Mouse (Mus musculus): ENCODE results near the gene Ano1. TPM values are rescaled to one million over a fixed set of nuclear protein-coding genes. Genes with fewer than 3 reads are reported as not detected.
A peak's percentile ranks its signal among the peaks of the same experiment; 100 is the strongest.

Ano1 gene
- polyA plus RNA-seq, 1 experiment from 2014 or later = 7.3 TPM

- Histone ChIP-seq H3K36me3 (ENCODE audit: control insufficient read depth, insufficient read depth, low read length) (no peaks in the 10 kb centered on the region), H3K4me1 (ENCODE audit: control insufficient read depth in 2 of 2, insufficient read depth in 2 of 2, low read length in 2 of 2) (peaks cover 0 to 7% of the 10 kb centered on the region in 2 experiments; a peak in 3 of 4 replicates), H3K27ac (replicated peaks in 1 of 2; ENCODE audit: control insufficient read depth in 1 of 2, insufficient read depth in 1 of 2, low read depth in 2 of 2, low read length in 2 of 2) (no peak overlapping the region), H3K4me2 (ENCODE audit: low read length) (no peak overlapping the region), H3K27me3 (ENCODE audit: control insufficient read depth, insufficient read depth, low read length) (no peaks in the 10 kb centered on the region; the same call in 1 of the 2 replicates), H3K9me3 (ENCODE audit: control insufficient read depth, low read length) (no peaks in the 10 kb centered on the region), H3K9ac (ENCODE audit: low read length) (no peak overlapping the region), H3K4me3 (ENCODE audit: control insufficient read depth in 1 of 2, insufficient read depth in 1 of 2, low read depth in 1 of 2, low read length in 2 of 2) (no peak overlapping the region)
- ATAC-seq (ENCODE audit: insufficient number of reproducible peaks, insufficient read depth, low FRiP score, low read depth) = no peak
- 52% methylated on average over 9 of the region's 9 CpGs for WGBS
These were observed 188.2 kb downstream of the Ano1 start for GRCm38 (mm10) chr7:144563456-144564155.

- peaks cover 0 to 7% of the 10 kb centered on the region in 2 experiments; a peak in 3 of 4 replicates for H3K4me1 ChIP-seq (ENCODE audit: control insufficient read depth in 2 of 2, insufficient read depth in 2 of 2, low read length in 2 of 2)
- H3K4me2 ChIP-seq (ENCODE audit: low read length) = no peak overlapping the region
- H3K9me3 ChIP-seq (ENCODE audit: control insufficient read depth, low read length) = no peaks in the 10 kb centered on the region
- H3K27me3 ChIP-seq (ENCODE audit: control insufficient read depth, insufficient read depth, low read length) = no peaks in the 10 kb centered on the region; the same call in 1 of the 2 replicates
- H3K36me3 ChIP-seq (ENCODE audit: control insufficient read depth, insufficient read depth, low read length) = no peaks in the 10 kb centered on the region
- no peak overlapping the region; the same call in 1 of the 2 replicates for H3K9ac ChIP-seq (ENCODE audit: low read length)
- WGBS = 27% methylated on average over 3 of the region's 3 CpGs
- no peak overlapping the region for H3K27ac ChIP-seq (replicated peaks in 1 of 2; ENCODE audit: control insufficient read depth in 1 of 2, insufficient read depth in 1 of 2, low read depth in 2 of 2, low read length in 2 of 2)
- H3K4me3 ChIP-seq (ENCODE audit: control insufficient read depth in 1 of 2, insufficient read depth in 1 of 2, low read depth in 1 of 2, low read length in 2 of 2) = no peak overlapping the region
- ATAC-seq (ENCODE audit: insufficient number of reproducible peaks, insufficient read depth, low FRiP score, low read depth) = no peak
These were observed 189.8 kb downstream of the Ano1 start for GRCm38 (mm10) chr7:144562016-144562415.

GRCm38 (mm10) chr7:144560594-144560993, 191.2 kb downstream of the Ano1 start:
- Histone ChIP-seq H3K27ac (replicated peaks in 1 of 2; ENCODE audit: control insufficient read depth in 1 of 2, insufficient read depth in 1 of 2, low read depth in 2 of 2, low read length in 2 of 2) (no peak overlapping the region), H3K4me3 (ENCODE audit: control insufficient read depth in 1 of 2, insufficient read depth in 1 of 2, low read depth in 1 of 2, low read length in 2 of 2) (no peak overlapping the region), H3K36me3 (ENCODE audit: control insufficient read depth, insufficient read depth, low read length) (no peaks in the 10 kb centered on the region), H3K4me1 (ENCODE audit: control insufficient read depth in 2 of 2, insufficient read depth in 2 of 2, low read length in 2 of 2) (peaks cover 0 to 7% of the 10 kb centered on the region in 2 experiments; a peak in 3 of 4 replicates), H3K4me2 (ENCODE audit: low read length) (no peak overlapping the region), H3K9me3 (ENCODE audit: control insufficient read depth, low read length) (no peaks in the 10 kb centered on the region), H3K9ac (ENCODE audit: low read length) (no peak overlapping the region), H3K27me3 (ENCODE audit: control insufficient read depth, insufficient read depth, low read length) (no peaks in the 10 kb centered on the region; the same call in 1 of the 2 replicates)
- no peak for ATAC-seq (ENCODE audit: insufficient number of reproducible peaks, insufficient read depth, low FRiP score, low read depth)
- WGBS = 73% methylated on average over 4 of the region's 4 CpGs

- Histone ChIP-seq H3K4me1 (ENCODE audit: control insufficient read depth in 2 of 2, insufficient read depth in 2 of 2, low read length in 2 of 2) (peaks cover 3 to 6% of the 10 kb centered on the region in 2 experiments), H3K4me3 (ENCODE audit: control insufficient read depth in 1 of 2, insufficient read depth in 1 of 2, low read depth in 1 of 2, low read length in 2 of 2) (no peak overlapping the region), H3K4me2 (ENCODE audit: low read length) (no peak overlapping the region), H3K27ac (replicated peaks in 1 of 2; ENCODE audit: control insufficient read depth in 1 of 2, insufficient read depth in 1 of 2, low read depth in 2 of 2, low read length in 2 of 2) (no peak overlapping the region), H3K9me3 (ENCODE audit: control insufficient read depth, low read length) (no peaks in the 10 kb centered on the region), H3K9ac (ENCODE audit: low read length) (no peak overlapping the region), H3K27me3 (ENCODE audit: control insufficient read depth, insufficient read depth, low read length) (no peaks in the 10 kb centered on the region; the same call in 1 of the 2 replicates), H3K36me3 (ENCODE audit: control insufficient read depth, insufficient read depth, low read length) (no peaks in the 10 kb centered on the region)
- 50% methylated on average over 6 of the region's 6 CpGs for WGBS
- no peak for ATAC-seq (ENCODE audit: insufficient number of reproducible peaks, insufficient read depth, low FRiP score, low read depth)
These were observed 193.2 kb downstream of the Ano1 start for GRCm38 (mm10) chr7:144558552-144558951.

GRCm38 (mm10) chr7:144554123-144554472, 197.7 kb downstream of the Ano1 start:
- Histone ChIP-seq H3K27me3 (ENCODE audit: control insufficient read depth, insufficient read depth, low read length) (no peaks in the 10 kb centered on the region), H3K4me3 (ENCODE audit: control insufficient read depth in 1 of 2, insufficient read depth in 1 of 2, low read depth in 1 of 2, low read length in 2 of 2) (peak overlapping the region; percentile 88 to 95), H3K4me2 (ENCODE audit: low read length) (peak overlapping the region; percentile 85), H3K4me1 (ENCODE audit: control insufficient read depth in 2 of 2, insufficient read depth in 2 of 2, low read length in 2 of 2) (peaks cover 9 to 22% of the 10 kb centered on the region in 2 experiments), H3K27ac (replicated peaks in 1 of 2; ENCODE audit: control insufficient read depth in 1 of 2, insufficient read depth in 1 of 2, low read depth in 2 of 2, low read length in 2 of 2) (0 out of 4 replicates have a peak overlapping the region, but pooled peaks of 1 of the 2 experiments have one; percentile 65), H3K36me3 (ENCODE audit: control insufficient read depth, insufficient read depth, low read length) (peaks cover 32% of the 10 kb centered on the region), H3K9ac (ENCODE audit: low read length) (peak overlapping the region; percentile 98), H3K9me3 (ENCODE audit: control insufficient read depth, low read length) (no peaks in the 10 kb centered on the region)
- ATAC-seq (ENCODE audit: insufficient number of reproducible peaks, insufficient read depth, low FRiP score, low read depth) = 0 out of 2 replicates have a peak, but pooled peaks have one; percentile 2
- 26% methylated on average over 8 of the region's 8 CpGs for WGBS

- H3K9me3 ChIP-seq (ENCODE audit: control insufficient read depth, low read length) = no peaks in the 10 kb centered on the region
- H3K4me1 ChIP-seq (ENCODE audit: control insufficient read depth in 2 of 2, insufficient read depth in 2 of 2, low read length in 2 of 2) = peaks cover 9 to 22% of the 10 kb centered on the region in 2 experiments
- H3K4me3 ChIP-seq (ENCODE audit: control insufficient read depth in 1 of 2, insufficient read depth in 1 of 2, low read depth in 1 of 2, low read length in 2 of 2) = peak within 1 kb of the TSS; percentile 88 to 95
- peak; percentile 92 for ATAC-seq (ENCODE audit: insufficient number of reproducible peaks, insufficient read depth, low FRiP score, low read depth)
- H3K4me2 ChIP-seq (ENCODE audit: low read length) = peak within 1 kb of the TSS; percentile 85
- under 1% methylated on average over 90 of the region's 97 CpGs for WGBS
- peak within 1 kb of the TSS; percentile 98 for H3K9ac ChIP-seq (ENCODE audit: low read length)
- peak within 1 kb of the TSS in 1 of 2 experiments; percentile 65; a peak in 2 of 4 replicates for H3K27ac ChIP-seq (replicated peaks in 1 of 2; ENCODE audit: control insufficient read depth in 1 of 2, insufficient read depth in 1 of 2, low read depth in 2 of 2, low read length in 2 of 2)
- H3K36me3 ChIP-seq (ENCODE audit: control insufficient read depth, insufficient read depth, low read length) = peaks cover 36% of the 10 kb centered on the region
- H3K27me3 ChIP-seq (ENCODE audit: control insufficient read depth, insufficient read depth, low read length) = no peaks in the 10 kb centered on the region
These were observed 198.3 kb downstream of the Ano1 start, which contains the start of gene Ppfia1 for GRCm38 (mm10) chr7:144553237-144554122. Ppfia1 (minus strand) TSS chr7:144553729.

- no peak for ATAC-seq (ENCODE audit: insufficient number of reproducible peaks, insufficient read depth, low FRiP score, low read depth)
These were observed 199.5 kb downstream of the Ano1 start for GRCm38 (mm10) chr7:144552274-144552673.

More at GRCm38 (mm10) chr7:144552274-144552673, 199.5 kb downstream of the Ano1 start:
- 90% methylated on average over 8 of the region's 8 CpGs for WGBS
- Histone ChIP-seq H3K4me1 (ENCODE audit: control insufficient read depth in 2 of 2, insufficient read depth in 2 of 2, low read length in 2 of 2) (peaks cover 9 to 22% of the 10 kb centered on the region in 2 experiments), H3K36me3 (ENCODE audit: control insufficient read depth, insufficient read depth, low read length) (peaks cover 45% of the 10 kb centered on the region), H3K9me3 (ENCODE audit: control insufficient read depth, low read length) (no peaks in the 10 kb centered on the region), H3K4me3 (ENCODE audit: control insufficient read depth in 1 of 2, insufficient read depth in 1 of 2, low read depth in 1 of 2, low read length in 2 of 2) (peak overlapping the region in 1 of 2 experiments; percentile 95; a peak in 1 of 4 replicates), H3K27me3 (ENCODE audit: control insufficient read depth, insufficient read depth, low read length) (no peaks in the 10 kb centered on the region), H3K9ac (ENCODE audit: low read length) (peak overlapping the region; percentile 98), H3K27ac (replicated peaks in 1 of 2; ENCODE audit: control insufficient read depth in 1 of 2, insufficient read depth in 1 of 2, low read depth in 2 of 2, low read length in 2 of 2) (no peak overlapping the region), H3K4me2 (ENCODE audit: low read length) (peak overlapping the region; percentile 85)

Measured in heart, embryonic 14.5 days (tissue).